Mouse (Mus musculus) cerebellum, postnatal 25 days (tissue): ENCODE data around the gene Bean1.
A peak's percentile ranks its signal among the peaks of the same experiment; 100 is the strongest.

Experiments
- DNase-seq, 2 experiments: peaks; one replicate each; pipeline ENCODE4 v3.0.0; 2021; ENCODE audit warnings: mixed read lengths in 2 of 2

Gene Bean1

GRCm38 (mm10) chr8:104172420-104172819, 2.2 kb downstream of the Bean1 start:
- DNase-seq, result no peak

- DNase-seq, result no peak
Observed at GRCm38 (mm10) chr8:104175848-104176527, 5.7 kb downstream of the Bean1 start.

GRCm38 (mm10) chr8:104177054-104177453, 6.8 kb downstream of the Bean1 start:
- DNase-seq, result no peak

GRCm38 (mm10) chr8:104184905-104185304, 14.7 kb downstream of the Bean1 start:
- DNase-seq, result no peak

- DNase-seq, result no peak
Observed at GRCm38 (mm10) chr8:104186827-104187226, 16.6 kb downstream of the Bean1 start.

- no peak for DNase-seq
Observed at GRCm38 (mm10) chr8:104187622-104188021, 17.4 kb downstream of the Bean1 start.

GRCm38 (mm10) chr8:104188459-104188858, 18.2 kb downstream of the Bean1 start:
- DNase-seq, result no peak

- no peak for DNase-seq
Observed at GRCm38 (mm10) chr8:104190777-104191468, 20.7 kb downstream of the Bean1 start.

GRCm38 (mm10) chr8:104191496-104191895, 21.3 kb downstream of the Bean1 start:
- DNase-seq, result no peak

- DNase-seq, result no peak
Observed at GRCm38 (mm10) chr8:104199802-104200201, 29.6 kb downstream of the Bean1 start.

GRCm38 (mm10) chr8:104201622-104202021, 31.4 kb downstream of the Bean1 start:
- DNase-seq, result no peak

GRCm38 (mm10) chr8:104202320-104202719, 32.1 kb downstream of the Bean1 start:
- no peak for DNase-seq

GRCm38 (mm10) chr8:104205292-104205691, 35.0 kb downstream of the Bean1 start:
- no peak for DNase-seq

GRCm38 (mm10) chr8:104217601-104218000, 47.4 kb downstream of the Bean1 start:
- DNase-seq, result no peak

GRCm38 (mm10) chr8:104219079-104219478, 48.8 kb downstream of the Bean1 start:
- DNase-seq, result peak; percentile 24 to 52

GRCm38 (mm10) chr8:104219806-104220205, 49.6 kb downstream of the Bean1 start:
- DNase-seq, result peak; percentile 74 to 82

- no peak for DNase-seq
Observed at GRCm38 (mm10) chr8:104227048-104227447, 56.8 kb downstream of the Bean1 start.

- DNase-seq, result no peak
Observed at GRCm38 (mm10) chr8:104230377-104230776, 60.1 kb downstream of the Bean1 start.

- DNase-seq, result no peak
Observed at GRCm38 (mm10) chr8:104232039-104232438, 61.8 kb downstream of the Bean1 start.

- no peak for DNase-seq
Observed at GRCm38 (mm10) chr8:104232919-104233318, 62.7 kb downstream of the Bean1 start.

- no peak for DNase-seq
Observed at GRCm38 (mm10) chr8:104234573-104234972, 64.3 kb downstream of the Bean1 start.

- no peak for DNase-seq
Observed at GRCm38 (mm10) chr8:104239418-104239861, 69.2 kb downstream of the Bean1 start.

GRCm38 (mm10) chr8:104242038-104242644, 71.9 kb downstream of the Bean1 start:
- no peak for DNase-seq

- DNase-seq, result no peak
Observed at GRCm38 (mm10) chr8:104246621-104247020, 76.4 kb downstream of the Bean1 start.
